In the genomic region with DNA sequence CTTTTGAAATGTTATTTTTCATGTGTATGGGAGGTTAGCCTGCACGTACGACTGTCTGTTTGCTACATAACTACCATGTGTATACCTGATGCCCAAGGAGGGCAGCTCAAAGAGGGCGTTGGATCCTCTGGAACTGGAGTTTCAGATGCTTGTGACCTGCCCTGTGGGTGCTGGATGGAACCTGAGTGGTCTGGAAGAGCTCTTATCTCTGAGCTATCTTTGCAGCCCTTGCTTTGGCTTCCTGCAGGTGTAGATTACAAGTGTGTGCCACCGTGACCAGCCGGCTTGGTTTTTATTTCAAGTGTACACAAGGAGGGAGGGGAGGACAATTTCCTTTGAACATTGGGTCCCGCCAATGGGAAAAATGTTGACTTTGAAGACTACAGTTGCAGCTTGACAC, we compare ENCODE assay signal across 20 mouse cellular contexts. TPM values are rescaled to one million over a fixed set of nuclear protein-coding genes. Genes with fewer than 3 reads are reported as not detected.
DNase-seq lines count a peak whose midpoint lies in the region; ATAC-seq lines count a peak whose summit lies in the region.
"Had no signal": no experiment of that assay in that cellular context is flagged by ENCODE, and none has a peak within 500 bp of the region (broad histone marks: within the 10 kb centered on the region; RNA-seq: fewer than 3 reads in every experiment).

No protein-coding gene starts in this region.

- 52% methylated on average over 6 of the region's 6 CpGs for WGBS in kidney, embryonic 14.5 days
- WGBS in forebrain, embryonic 14.5 days = 87% methylated on average over 6 of the region's 6 CpGs

- no peaks in the 10 kb centered on the region for H3K9me3 ChIP-seq in kidney, embryonic 14.5 days (ENCODE audit: control insufficient read depth, low read length)
- H3K9me3 ChIP-seq in forebrain, embryonic 14.5 days (replicated peaks; ENCODE audit: control insufficient read depth, low read length) = no peaks in the 10 kb centered on the region
- H3K9me3 ChIP-seq: embryonic facial prominence, embryonic 15.5 days; hindbrain, embryonic 13.5 days; neural tube, embryonic 12.5 days had no signal

- no peaks in the 10 kb centered on the region for H3K36me3 ChIP-seq in kidney, embryonic 14.5 days (ENCODE audit: control insufficient read depth, insufficient read depth, low read length)
- no peaks in the 10 kb centered on the region for H3K36me3 ChIP-seq in forebrain, embryonic 14.5 days (ENCODE audit: control insufficient read depth, insufficient read depth, low read length)
- H3K36me3 ChIP-seq: embryonic facial prominence, embryonic 15.5 days; hindbrain, embryonic 13.5 days; neural tube, embryonic 12.5 days had no signal

- no peaks in the 10 kb centered on the region for H3K4me1 ChIP-seq in kidney, embryonic 14.5 days (ENCODE audit: control insufficient read depth, insufficient read depth, low read length)
- no peaks in the 10 kb centered on the region for H3K4me1 ChIP-seq in forebrain, embryonic 14.5 days (ENCODE audit: control insufficient read depth, insufficient read depth, low read length)

- no peak overlapping the region for H3K4me2 ChIP-seq in kidney, embryonic 14.5 days (replicated peaks; ENCODE audit: low read depth, low read length)
- no peak overlapping the region for H3K4me2 ChIP-seq in forebrain, embryonic 14.5 days (ENCODE audit: low read length)
- H3K4me2 ChIP-seq: embryonic facial prominence, embryonic 15.5 days; hindbrain, embryonic 13.5 days; neural tube, embryonic 12.5 days had no signal

- no peak overlapping the region for H3K27ac ChIP-seq in kidney, embryonic 14.5 days (ENCODE audit: low read depth, low read length)
- no peak overlapping the region for H3K27ac ChIP-seq in forebrain, embryonic 14.5 days (ENCODE audit: low read depth, low read length)
- H3K27ac ChIP-seq: embryonic facial prominence, embryonic 15.5 days; gastrocnemius, adult 2 months; hindbrain, embryonic 13.5 days; neural tube, embryonic 12.5 days had no signal

- H3K27me3 ChIP-seq in kidney, embryonic 14.5 days (ENCODE audit: control insufficient read depth, insufficient read depth, low read length) = no peaks in the 10 kb centered on the region
- no peaks in the 10 kb centered on the region for H3K27me3 ChIP-seq in forebrain, embryonic 14.5 days (replicated peaks; ENCODE audit: control insufficient read depth, insufficient read depth, low read length)
- H3K27me3 ChIP-seq: embryonic facial prominence, embryonic 15.5 days; hindbrain, embryonic 13.5 days; neural tube, embryonic 12.5 days had no signal

- no peak overlapping the region for H3K9ac ChIP-seq in kidney, embryonic 14.5 days (ENCODE audit: low read depth, low read length)
- no peak overlapping the region for H3K9ac ChIP-seq in forebrain, embryonic 14.5 days (ENCODE audit: low read length)
- H3K9ac ChIP-seq: embryonic facial prominence, embryonic 15.5 days; forebrain, postnatal 0 days; hindbrain, embryonic 13.5 days; neural tube, embryonic 12.5 days had no signal

- DNase-seq in kidney, postnatal 36 days = no peak
- DNase-seq in c-Kit-positive CD71-positive TER-119-positive erythroid progenitor cells, embryonic 14.5 days (ENCODE audit: low spot score) = peak; percentile 67
- peak; percentile 68 for DNase-seq in liver
- no peak for DNase-seq in spleen, adult 18-20 months
- DNase-seq in embryo, embryonic 10 days (ENCODE audit: low spot score) = no peak
- DNase-seq in forebrain, embryonic 14.5 days (ENCODE audit: low spot score) = no peak

- 0 out of 2 replicates have a peak, but pooled peaks have one; percentile 36 for ATAC-seq in kidney, embryonic 14.5 days (ENCODE audit: low FRiP score, low TSS enrichment)
- peak; percentile 45 for ATAC-seq in megakaryocyte progenitor cell, adult 5-6 weeks (replicated peaks; ENCODE audit: poor library complexity)
- no peak for ATAC-seq in forebrain, embryonic 14.5 days

- no peak overlapping the region for H3K4me3 ChIP-seq in kidney, embryonic 14.5 days (ENCODE audit: low read length)
- H3K4me3 ChIP-seq in forebrain, embryonic 14.5 days (ENCODE audit: low read depth, low read length) = no peak overlapping the region
- H3K4me3 ChIP-seq: embryonic facial prominence, embryonic 15.5 days; gastrocnemius, adult 2 months; hindbrain, embryonic 13.5 days; neural tube, embryonic 12.5 days had no signal

RNA-seq across cellular contexts. Expression of a gene that starts 7.1 kb away (rescaled TPM):
- polyA plus RNA-seq in kidney, embryonic 14.5 days (2014; fragmentation: Nextera tagmentation; extraction: Ambion mirVana) = 24.3 and 26.1 TPM in 2 replicates
- 58.6 and 71.3 TPM in 2 replicates for total RNA-seq in megakaryocyte progenitor cell, adult 5-6 weeks (2015)
- 119 and 152 TPM in 2 replicates for total RNA-seq in megakaryocyte progenitor cell, adult 5-6 weeks (2017)
- polyA plus RNA-seq in forebrain, embryonic 14.5 days (2014; fragmentation: Nextera tagmentation; extraction: Ambion mirVana) = 29.2 and 29.3 TPM in 2 replicates

RNA-seq across cellular contexts. Expression of a gene that starts 23.0 kb away (rescaled TPM):
- not detected in 2 replicates for polyA plus RNA-seq in kidney, embryonic 14.5 days (2014; fragmentation: Nextera tagmentation; extraction: Ambion mirVana)
- total RNA-seq in megakaryocyte progenitor cell, adult 5-6 weeks (2015) = not detected in 2 replicates
- not detected in 2 replicates for total RNA-seq in megakaryocyte progenitor cell, adult 5-6 weeks (2017)
- polyA plus RNA-seq in forebrain, embryonic 14.5 days (2014; fragmentation: Nextera tagmentation; extraction: Ambion mirVana) = not detected in 2 replicates
- total RNA-seq: common myeloid progenitor, adult 5-6 weeks; forebrain, postnatal 0 days; gastrocnemius, adult 2 months; heart, adult 18-20 months; layer of hippocampus, postnatal 10 days; left cerebral cortex, postnatal 14 days; midbrain, postnatal 0 days had no signal
- polyA plus RNA-seq: embryonic facial prominence, embryonic 15.5 days; forebrain, postnatal 0 days; hindbrain, embryonic 13.5 days; midbrain, postnatal 0 days; neural tube, embryonic 12.5 days; stomach, embryonic 14.5 days had no signal

RNA-seq across cellular contexts. Expression of a gene that starts 27.2 kb away (rescaled TPM):
- polyA plus RNA-seq in kidney, embryonic 14.5 days (2014; fragmentation: Nextera tagmentation; extraction: Ambion mirVana) = 0.08 and 0.11 TPM in 2 replicates
- 0.39 TPM in 1 of 2 replicates, not detected in the other for total RNA-seq in megakaryocyte progenitor cell, adult 5-6 weeks (2015)
- 0.20 TPM in 1 of 2 replicates, not detected in the other for total RNA-seq in megakaryocyte progenitor cell, adult 5-6 weeks (2017)
- polyA plus RNA-seq in forebrain, embryonic 14.5 days (2014; fragmentation: Nextera tagmentation; extraction: Ambion mirVana) = 0.19 TPM in 1 of 2 replicates, not detected in the other
- total RNA-seq: midbrain, postnatal 0 days had no signal
- polyA plus RNA-seq: heart, embryonic 16.5 days; neural tube, embryonic 12.5 days; stomach, embryonic 14.5 days had no signal

RNA-seq across cellular contexts. Expression of a gene that starts 39.9 kb away (rescaled TPM):
- polyA plus RNA-seq in kidney, embryonic 14.5 days (2014; fragmentation: Nextera tagmentation; extraction: Ambion mirVana) = not detected in 2 replicates
- total RNA-seq in megakaryocyte progenitor cell, adult 5-6 weeks (2015) = not detected in 2 replicates
- not detected in 2 replicates for total RNA-seq in megakaryocyte progenitor cell, adult 5-6 weeks (2017)
- polyA plus RNA-seq in forebrain, embryonic 14.5 days (2014; fragmentation: Nextera tagmentation; extraction: Ambion mirVana) = not detected in 2 replicates
- total RNA-seq: common myeloid progenitor, adult 5-6 weeks; forebrain, postnatal 0 days; gastrocnemius, adult 2 months; layer of hippocampus, postnatal 10 days; left cerebral cortex, postnatal 14 days; midbrain, postnatal 0 days had no signal
- polyA plus RNA-seq: embryonic facial prominence, embryonic 15.5 days; forebrain, postnatal 0 days; heart, embryonic 16.5 days; hindbrain, embryonic 13.5 days; midbrain, postnatal 0 days; neural tube, embryonic 12.5 days; stomach, embryonic 14.5 days had no signal

RNA-seq across cellular contexts. Expression of a gene that starts 47.8 kb away (rescaled TPM):
- 20.7 and 24.1 TPM in 2 replicates for polyA plus RNA-seq in kidney, embryonic 14.5 days (2014; fragmentation: Nextera tagmentation; extraction: Ambion mirVana)
- 6.4 and 8.2 TPM in 2 replicates for total RNA-seq in megakaryocyte progenitor cell, adult 5-6 weeks (2015)
- total RNA-seq in megakaryocyte progenitor cell, adult 5-6 weeks (2017) = 4.5 and 4.8 TPM in 2 replicates
- polyA plus RNA-seq in forebrain, embryonic 14.5 days (2014; fragmentation: Nextera tagmentation; extraction: Ambion mirVana) = 27.5 and 28.9 TPM in 2 replicates

Comparison
In these comparisons a context has a peak if more than half of its experiments do, and no peak if none do; other contexts are left out.
1. DNase-seq: peak in c-Kit-positive CD71-positive TER-119-positive erythroid progenitor cells, embryonic 14.5 days (single experiment) and liver (single experiment); none in kidney, postnatal 36 days (0 of 2), spleen, adult 18-20 months (0 of 2), embryo, embryonic 10 days (single experiment) and forebrain, embryonic 14.5 days (single experiment).